In genomic region chr16:49965528-49966250, GRCm38 (mm10) we compare ENCODE assay signal across 1 mouse cellular context.
TF ChIP-seq lines count a peak whose summit lies in the region.

No protein-coding gene starts in this region.

TF ChIP-seq in CH12.LX, 34 proteins besides CTCF, POLR2A, EP300 and RAD21 (continued from another document):
- TF ChIP-seq ETS1 (conservative IDR thresholded peaks at IDR 0.05; ENCODE audit: low read depth, low read length) = peak; percentile 84
- TF ChIP-seq MAFK (IDR thresholded peaks at IDR 0.05; ENCODE audit: insufficient replicate concordance, low read length) = peak; percentile 82
- no peak for TF ChIP-seq USF2 (conservative IDR thresholded peaks at IDR 0.05; ENCODE audit: low read depth, low read length)
- peak; percentile 96 for TF ChIP-seq MEF2A (IDR thresholded peaks at IDR 0.05; ENCODE audit: borderline replicate concordance, low read depth, low read length)
- TF ChIP-seq TBP (conservative IDR thresholded peaks at IDR 0.05; ENCODE audit: low read depth, low read length) = peak; percentile 87; the same call in 1 of the 2 replicates
- TF ChIP-seq KAT2A (IDR thresholded peaks at IDR 0.05; ENCODE audit: insufficient replicate concordance, low read length) = no peak
- peak; percentile 70 for TF ChIP-seq CHD2 (IDR thresholded peaks at IDR 0.05; ENCODE audit: low read length)
- no peak for TF ChIP-seq NRF1 (IDR thresholded peaks at IDR 0.05; ENCODE audit: low read depth, low read length)
- peak; percentile 43; the same call in 1 of the 2 replicates for TF ChIP-seq POLR2AphosphoS2 (IDR thresholded peaks at IDR 0.05; ENCODE audit: low read depth, low read length)
- TF ChIP-seq TCF12 (IDR thresholded peaks at IDR 0.05; ENCODE audit: low read depth, low read length) = peak; percentile 83
- 0 out of 2 replicates have a peak, but pooled peaks have one; percentile 34 for TF ChIP-seq E2F4 (IDR thresholded peaks at IDR 0.05; ENCODE audit: insufficient replicate concordance, low read depth, low read length)
- peak; percentile 92 for TF ChIP-seq IRF4 (IDR thresholded peaks at IDR 0.05; ENCODE audit: low read depth, low read length)
- TF ChIP-seq MYC (IDR thresholded peaks at IDR 0.05; ENCODE audit: low read depth, low read length) = 0 out of 2 replicates have a peak, but pooled peaks have one; percentile 61
- peak; percentile 57 for TF ChIP-seq NELFE (IDR thresholded peaks at IDR 0.05; ENCODE audit: low read depth, low read length)
- TF ChIP-seq PAX5 (IDR thresholded peaks at IDR 0.05; ENCODE audit: low read length) = no peak
